Mouse (Mus musculus) cerebellum, postnatal 10 days (tissue): Measurements from ENCODE around the gene Olfr124.

Source experiments
- DNase-seq, 2 experiments: peaks; one replicate each; pipeline ENCODE4 v3.0.0; 2021; ENCODE audit warnings: mixed read lengths in 2 of 2

The Olfr124 gene

GRCm38 (mm10) chr17:37799588-37799987, at the start of gene Olfr124:
TSS of gene Olfr124 (plus strand) at chr17:37799888.
- DNase-seq = no peak

DNA sequence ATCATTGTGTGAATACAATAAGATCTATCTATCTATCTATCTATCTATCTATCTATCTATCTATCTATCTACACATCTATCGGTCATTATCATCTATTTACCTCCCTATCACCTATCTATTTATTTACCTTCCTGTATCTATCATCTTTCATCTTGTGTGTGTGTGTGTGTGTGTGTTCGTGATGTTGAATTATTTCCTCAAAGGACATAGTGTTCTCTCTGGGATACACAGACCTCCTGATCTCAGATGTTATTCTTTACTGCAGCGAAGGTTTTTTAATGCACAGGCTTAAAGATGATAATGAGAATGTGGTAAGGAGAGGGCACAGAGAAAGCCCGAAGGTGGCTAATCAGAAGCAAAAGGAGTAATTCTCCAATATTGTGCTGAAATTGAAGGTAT, 31.4 kb upstream of the Olfr124 start, which contains the start of gene Olfr122:
Olfr122 (plus strand) TSS at position 301 of the 400 bp plus-strand sequence.
- no peak for DNase-seq

- DNase-seq = no peak
Observed at GRCm38 (mm10) chr17:37793229-37793628, 6.5 kb upstream of the Olfr124 start, which contains the start of gene Olfr123. TSS of gene Olfr123 (plus strand) at chr17:37793529.

DNA sequence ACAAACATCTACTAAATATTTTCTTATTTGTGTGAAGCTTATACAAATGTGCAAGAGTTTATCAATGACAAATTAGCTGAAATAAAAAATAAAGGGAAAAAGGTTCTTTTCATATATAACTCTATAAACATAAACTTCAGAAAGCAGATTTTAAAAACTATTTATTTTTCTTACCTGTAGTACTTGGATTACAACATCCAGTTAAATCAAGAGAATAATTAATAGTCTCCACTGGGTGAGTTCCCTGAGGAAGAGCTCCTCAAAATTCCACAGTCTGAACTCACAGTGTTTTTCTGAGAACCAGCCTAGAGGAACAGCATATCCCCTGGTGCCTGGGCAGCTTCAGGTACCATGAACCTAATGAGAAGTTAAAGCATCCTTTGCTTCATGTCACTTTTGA, 33.0 kb downstream of the Olfr124 start, which contains the start of gene Olfr125:
Olfr125 (plus strand) TSS at position 301 of the 400 bp plus-strand sequence.
- no peak for DNase-seq

DNA sequence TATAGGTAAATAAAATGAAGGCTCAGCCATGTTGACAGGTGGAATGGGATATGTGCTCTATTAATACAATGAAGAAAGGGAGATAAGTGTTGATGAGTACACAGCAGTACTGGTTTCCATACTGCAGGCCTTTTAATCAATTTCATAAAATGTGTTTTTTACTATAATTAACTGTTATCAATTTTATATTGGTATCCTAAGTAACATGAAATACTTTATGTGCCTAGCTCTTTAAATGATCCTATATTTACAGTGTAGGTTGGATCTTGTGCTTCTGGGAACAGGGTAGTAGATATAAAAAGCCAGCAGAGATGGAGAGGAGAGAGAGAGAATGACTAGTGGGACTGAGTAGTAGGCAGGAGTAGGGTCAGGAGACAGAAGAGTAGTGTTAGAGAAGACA, 47.5 kb downstream of the Olfr124 start, which contains the start of gene Olfr126:
Olfr126 (plus strand) TSS at position 301 of the 400 bp plus-strand sequence.
- DNase-seq = no peak
